Mouse (Mus musculus) heart, adult 18-20 months (tissue): ENCODE results near the gene C1qtnf9. TPM values are rescaled to one million over a fixed set of nuclear protein-coding genes. Genes with fewer than 3 reads are reported as not detected.

Source experiments
- DNase-seq, 2 experiments: peaks; one replicate each; pipeline ENCODE4 v3.0.0; 2021 to 2022; ENCODE audit warnings: mixed read lengths in 1 of 2
- total RNA-seq, 2 experiments: library from RNA; stranded (reverse); gene quantifications; 2 replicates each; pipeline ENCODE4 v1.2.3; 2021

C1qtnf9 gene
- total RNA-seq, 2 experiments from 2014 or later = 42.7 to 47.8 TPM

DNA sequence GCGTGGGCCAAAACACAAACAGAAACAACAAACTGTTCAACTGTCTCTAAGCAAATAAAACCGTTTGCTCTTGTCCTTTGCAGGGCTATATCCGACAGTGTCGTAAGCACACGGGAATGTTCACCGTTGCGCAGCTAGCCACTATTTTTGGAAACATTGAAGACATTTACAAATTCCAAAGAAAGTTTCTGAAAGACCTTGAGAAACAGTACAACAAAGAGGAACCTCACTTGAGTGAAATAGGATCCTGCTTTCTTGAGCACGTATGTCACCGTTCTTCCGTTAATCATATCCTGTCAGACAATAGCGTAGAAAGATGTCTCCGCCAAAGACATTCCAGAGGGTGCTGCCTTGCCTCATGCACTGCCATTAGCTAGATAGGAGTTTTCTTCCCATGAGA, 18.1 kb upstream of the C1qtnf9 start:
- DNase-seq = no peak

DNA sequence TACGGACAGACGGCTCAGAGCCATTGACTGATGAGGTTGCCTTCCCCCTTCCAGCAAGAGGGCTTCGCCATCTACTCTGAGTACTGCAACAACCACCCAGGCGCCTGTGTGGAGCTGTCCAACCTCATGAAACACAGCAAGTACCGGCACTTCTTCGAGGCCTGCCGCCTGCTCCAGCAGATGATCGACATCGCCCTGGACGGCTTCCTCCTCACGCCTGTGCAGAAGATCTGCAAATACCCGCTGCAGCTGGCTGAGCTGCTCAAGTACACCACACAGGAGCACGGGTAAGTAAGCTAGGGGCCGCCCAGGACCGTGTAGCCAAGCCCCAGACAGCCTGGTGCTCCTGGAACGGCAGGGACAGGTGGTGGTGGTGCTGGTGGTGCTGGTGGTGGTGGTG, 16.4 kb upstream of the C1qtnf9 start:
- DNase-seq = no peak

DNA sequence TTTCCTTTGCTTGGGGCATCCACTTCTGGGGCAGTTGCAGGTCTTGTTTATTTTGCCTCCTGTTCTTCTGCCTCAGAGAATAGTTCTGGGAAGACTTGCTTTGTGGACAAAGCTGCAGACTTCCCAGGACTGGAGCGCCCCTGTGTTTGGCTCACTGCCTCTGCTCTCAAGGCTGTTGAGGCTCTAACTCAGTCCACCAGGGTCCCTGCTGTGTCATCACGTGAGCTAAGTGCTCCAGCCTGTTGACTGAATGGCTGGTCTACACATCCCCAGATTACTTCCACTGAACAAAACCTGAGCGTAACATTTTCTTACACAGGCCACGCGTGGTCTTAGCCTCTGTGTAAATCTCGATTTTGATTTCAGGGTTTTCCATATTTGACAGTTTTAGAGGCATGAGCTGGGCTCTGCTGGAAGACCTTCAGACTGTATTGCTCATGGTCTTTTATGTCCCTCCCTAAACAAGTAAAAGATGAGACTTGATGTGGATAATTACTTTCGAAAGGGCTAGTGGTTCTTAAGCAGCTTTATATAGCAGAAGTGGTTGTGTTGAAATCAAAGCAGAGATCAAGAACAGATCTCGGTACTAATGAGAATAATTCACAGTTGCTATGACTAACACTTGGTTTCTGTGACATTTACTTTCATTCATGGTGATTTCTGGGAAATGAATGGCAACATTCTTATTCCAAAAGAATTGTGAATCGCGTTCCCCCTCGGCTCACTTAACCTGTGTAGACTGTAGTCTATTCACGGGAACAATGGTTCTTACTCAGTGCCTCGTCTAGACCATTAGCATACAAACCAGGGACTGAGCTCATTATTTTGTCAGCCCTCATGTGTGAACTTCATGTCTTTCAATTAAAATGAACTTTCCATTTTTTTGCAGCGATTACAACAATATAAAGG, 14.8 kb upstream of the C1qtnf9 start:
- no peak for DNase-seq

DNA sequence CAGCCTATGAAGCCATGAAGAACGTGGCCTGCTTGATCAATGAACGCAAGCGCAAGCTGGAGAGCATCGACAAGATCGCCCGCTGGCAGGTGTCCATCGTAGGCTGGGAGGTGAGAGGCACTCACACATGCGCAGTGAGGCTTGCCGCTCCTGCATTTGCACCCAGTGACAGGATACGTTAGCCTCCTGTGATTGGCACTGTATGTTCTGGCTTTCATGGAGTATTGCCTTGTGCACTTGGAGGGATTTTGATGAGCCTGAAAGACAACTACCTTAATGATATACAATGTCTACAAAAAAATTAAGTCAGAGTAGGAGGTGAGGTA, 14.2 kb upstream of the C1qtnf9 start:
- DNase-seq = no peak

DNA sequence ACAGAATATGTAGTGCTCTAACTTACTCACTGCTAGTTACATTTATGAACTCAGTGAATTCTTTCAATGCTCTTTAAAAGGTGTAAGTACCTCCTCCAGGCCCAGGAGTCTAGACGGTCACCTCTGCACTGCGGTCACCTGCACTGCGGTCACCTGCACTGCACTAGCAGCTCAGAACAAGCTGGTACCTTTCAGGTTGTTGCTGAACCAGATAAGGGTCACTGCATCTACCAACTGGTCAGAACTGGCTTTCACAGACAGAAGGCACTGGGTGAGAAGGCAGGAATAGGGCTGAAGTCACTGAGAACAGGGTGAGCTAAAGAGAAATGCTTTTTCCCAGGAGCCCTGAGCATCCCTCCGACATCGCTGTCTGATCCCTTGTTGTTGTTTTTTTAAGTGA, 13.3 kb upstream of the C1qtnf9 start:
- DNase-seq = no peak

GRCm38 (mm10) chr14:60756271-60756670, 11.7 kb upstream of the C1qtnf9 start:
- no peak for DNase-seq

DNA sequence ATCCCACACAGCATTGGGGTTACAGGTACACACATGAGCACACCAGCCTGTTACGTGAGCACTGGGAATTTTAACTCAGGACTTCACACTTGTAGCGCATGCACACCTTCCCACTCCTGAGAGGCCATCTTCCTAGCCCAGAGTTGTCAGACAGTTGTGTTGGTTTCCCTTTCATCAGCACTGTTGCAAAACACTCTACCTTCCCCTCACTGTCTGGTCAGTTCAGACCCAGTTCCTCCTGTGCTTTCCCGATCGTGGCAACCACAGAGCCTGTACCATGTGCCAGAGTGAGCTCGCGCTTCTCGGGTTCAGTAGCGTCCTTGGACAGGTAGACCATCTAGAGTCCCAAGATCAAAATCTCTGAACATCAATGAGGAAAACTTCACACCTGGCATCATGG, 10.7 kb upstream of the C1qtnf9 start:
- DNase-seq = no peak

DNA sequence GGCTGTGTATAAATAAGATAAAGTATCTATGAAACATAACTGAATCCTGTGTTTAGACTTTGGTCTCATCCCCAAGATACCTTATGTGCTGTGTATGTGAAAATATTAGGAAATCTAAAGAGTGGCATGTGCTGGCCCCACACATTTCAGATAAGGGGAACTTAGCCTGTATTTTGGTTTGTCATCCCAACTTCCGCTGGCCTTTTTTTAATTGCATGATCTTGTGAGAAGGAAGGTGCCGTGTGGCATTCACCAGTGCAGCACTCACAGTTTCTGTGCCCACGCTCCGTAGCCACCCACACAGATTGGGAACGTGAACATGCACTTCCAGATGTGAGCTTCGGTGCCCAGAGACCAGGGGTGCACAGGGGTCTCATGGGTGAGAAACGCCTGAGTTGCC, 10.2 kb upstream of the C1qtnf9 start:
- no peak for DNase-seq

- no peak for DNase-seq
These were observed 8.8 kb upstream of the C1qtnf9 start for GRCm38 (mm10) chr14:60759097-60759496.

DNA sequence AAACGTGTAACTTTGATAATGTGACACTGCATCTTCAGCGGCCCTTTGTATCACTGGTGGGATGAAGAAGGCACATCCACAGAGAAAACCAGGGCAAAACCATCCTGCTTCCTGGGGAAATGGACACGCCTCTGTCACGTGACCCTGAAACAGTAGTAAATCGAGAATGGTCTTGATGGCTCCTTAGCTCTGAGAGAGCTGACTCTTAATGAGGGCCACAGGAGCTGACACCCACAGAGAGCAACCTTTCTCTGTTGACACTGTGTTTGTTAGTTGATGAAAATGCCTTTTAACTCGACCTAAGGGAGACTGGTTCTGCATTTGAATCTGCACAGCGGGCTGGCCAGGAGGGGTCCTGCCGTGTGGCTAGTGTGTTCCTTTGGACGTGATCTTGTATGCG, 6.1 kb upstream of the C1qtnf9 start:
- no peak for DNase-seq

DNA sequence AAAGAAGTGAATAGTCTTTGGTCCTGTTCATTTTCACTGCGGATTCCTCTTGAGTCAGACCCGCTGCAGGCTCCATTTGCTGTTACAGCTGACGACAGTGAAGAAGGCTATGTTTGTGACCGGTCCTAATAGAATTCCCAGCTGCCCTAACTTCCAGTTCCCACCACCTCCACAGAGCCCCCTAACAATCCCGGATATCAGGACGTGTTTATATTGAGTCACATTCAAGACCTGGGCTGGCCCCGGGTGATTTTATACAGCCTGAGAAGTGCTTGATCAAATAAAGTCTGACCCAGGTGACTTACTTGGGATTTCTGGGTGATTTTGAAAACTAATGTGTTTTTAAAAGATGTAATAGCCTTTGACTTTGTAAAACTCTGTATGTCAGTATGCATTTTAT, 5.2 kb upstream of the C1qtnf9 start:
- peak in 1 of 2 experiments; percentile 55 for DNase-seq

GRCm38 (mm10) chr14:60763746-60764145, 4.2 kb upstream of the C1qtnf9 start:
- peak in 1 of 2 experiments; percentile 72 for DNase-seq

DNA sequence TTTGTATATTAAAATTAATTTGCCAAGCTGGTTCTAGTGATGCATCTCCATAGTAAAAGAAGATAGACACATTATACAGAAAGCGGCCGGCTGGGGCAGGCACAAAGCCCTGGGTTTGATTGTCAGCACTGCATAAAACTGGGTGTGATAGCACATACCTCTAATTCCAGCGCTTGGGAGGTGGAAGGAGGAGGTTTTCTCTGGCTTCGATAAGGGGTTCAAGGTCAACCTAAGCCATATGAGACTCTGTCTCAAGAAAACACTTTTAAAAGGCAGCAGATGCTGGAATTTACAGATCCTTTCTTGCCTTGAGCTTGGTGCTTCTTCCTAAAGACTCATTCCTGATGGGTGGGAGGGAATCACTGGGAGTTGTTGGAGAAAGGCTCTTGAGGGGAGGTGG, 3.4 kb upstream of the C1qtnf9 start:
- no peak for DNase-seq

DNA sequence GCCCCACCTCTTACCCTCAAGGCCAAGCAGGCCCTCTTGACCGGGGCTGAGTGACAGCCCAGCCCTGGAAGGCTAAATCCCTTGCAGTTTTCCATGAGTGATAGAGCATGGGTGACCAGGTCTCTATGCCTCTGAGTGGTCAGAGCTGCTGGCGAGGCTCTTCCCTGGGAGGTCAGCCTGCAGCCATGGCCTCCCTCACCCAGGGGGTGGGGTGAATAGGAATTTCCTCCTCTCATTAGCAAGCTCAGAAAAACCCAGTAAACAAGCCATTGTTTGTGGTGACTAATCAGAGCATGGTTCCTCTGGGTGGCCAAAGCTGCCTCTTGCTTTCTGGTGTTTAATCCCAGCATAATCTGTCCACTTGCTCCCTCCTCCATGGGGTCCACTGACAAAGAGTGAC, 2.9 kb upstream of the C1qtnf9 start:
- DNase-seq = peak in 1 of 2 experiments; percentile 78

- peak in 1 of 2 experiments; percentile 35 for DNase-seq
These were observed 1.4 kb downstream of the C1qtnf9 start for GRCm38 (mm10) chr14:60769340-60769739.

- DNase-seq = no peak
These were observed 2.7 kb downstream of the C1qtnf9 start for GRCm38 (mm10) chr14:60770594-60770993.

GRCm38 (mm10) chr14:60771057-60771456, 3.1 kb downstream of the C1qtnf9 start:
- peak; percentile 63 to 88 for DNase-seq

DNA sequence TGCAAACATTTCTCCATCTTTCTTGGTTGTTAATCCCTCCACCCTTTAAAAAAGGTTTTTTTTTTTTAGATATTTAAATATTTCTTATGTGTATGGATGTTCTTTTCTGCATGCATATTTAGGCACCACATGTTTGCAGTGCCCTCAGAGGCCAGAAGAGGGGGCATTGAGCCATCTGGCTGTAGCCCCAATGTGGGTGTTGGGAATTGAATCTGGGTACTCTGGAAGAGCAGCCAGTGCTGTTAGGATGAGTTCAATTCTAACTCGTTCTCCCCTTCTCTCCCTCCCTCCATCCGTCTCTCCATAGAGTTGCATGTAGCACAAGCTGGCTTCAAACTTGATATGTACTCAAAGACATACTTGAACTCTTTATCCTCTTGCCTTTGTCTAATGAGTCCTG, 5.5 kb downstream of the C1qtnf9 start:
- no peak for DNase-seq

DNA sequence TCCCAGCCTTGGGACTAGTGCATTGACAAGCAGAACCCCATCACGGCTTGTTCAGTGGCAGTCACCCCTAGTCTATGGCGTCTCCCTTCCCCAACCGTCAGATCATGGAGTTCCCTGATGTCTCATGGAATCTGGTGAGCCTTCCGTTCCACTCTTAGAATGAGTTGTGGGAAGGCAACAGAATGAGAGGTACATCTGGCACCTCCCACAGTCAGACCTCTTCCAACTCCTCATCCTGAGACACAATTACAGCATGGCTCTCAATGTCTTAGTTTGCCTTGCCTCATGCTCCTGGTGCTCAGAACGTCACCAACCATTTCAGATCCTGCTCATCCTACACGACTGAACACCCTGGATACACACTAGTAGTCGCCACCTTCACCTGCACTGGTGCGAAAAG, 8.6 kb downstream of the C1qtnf9 start:
- DNase-seq = no peak

GRCm38 (mm10) chr14:60777485-60777919, 9.6 kb downstream of the C1qtnf9 start:
- DNase-seq = no peak

GRCm38 (mm10) chr14:60779198-60779597, 11.3 kb downstream of the C1qtnf9 start:
- no peak for DNase-seq

GRCm38 (mm10) chr14:60782121-60782656, 14.3 kb downstream of the C1qtnf9 start:
- no peak for DNase-seq

GRCm38 (mm10) chr14:60783196-60783595, 15.3 kb downstream of the C1qtnf9 start:
- no peak for DNase-seq
